Mouse (Mus musculus) common myeloid progenitor, adult 5-6 weeks (primary cell): ENCODE data around the gene Cdyl2. TPM values are rescaled to one million over a fixed set of nuclear protein-coding genes. Genes with fewer than 3 reads are reported as not detected.

ENCODE experiments used
- ATAC-seq: replicated peaks from 2 replicates; pipeline ENCODE4 v1.8.0; 2016; ENCODE audit warnings: low read depth, mild to moderate bottlenecking, moderate TSS enrichment, inconsistent platforms; ENCODE audit not compliant: poor library complexity, severe bottlenecking
- total RNA-seq: library from RNA; stranded (forward); fragments of 200-1000, 187-1606 nt; gene quantifications from 2 replicates; pipeline ENCODE4 v1.2.3, GENCODE M21; 2017

Cdyl2 gene
- total RNA-seq, 1 experiment from 2014 or later: 6.9 TPM

GRCm38 (mm10) chr8:116627854-116628479 lies 104.8 kb downstream of the Cdyl2 start:
- peak; percentile 91 for ATAC-seq

GRCm38 (mm10) chr8:116623591-116623990 lies 109.2 kb downstream of the Cdyl2 start:
- ATAC-seq: no peak

GRCm38 (mm10) chr8:116622326-116622725 lies 110.5 kb downstream of the Cdyl2 start:
- ATAC-seq: no peak; the same call in 1 of the 2 replicates

- no peak for ATAC-seq
Observed at GRCm38 (mm10) chr8:116621158-116621961, 111.4 kb downstream of the Cdyl2 start.

GRCm38 (mm10) chr8:116619686-116620320 lies 113.0 kb downstream of the Cdyl2 start:
- ATAC-seq: peak; percentile 29; the same call in 1 of the 2 replicates

- no peak for ATAC-seq
Observed at GRCm38 (mm10) chr8:116619221-116619620, 113.6 kb downstream of the Cdyl2 start.

- ATAC-seq: no peak
Observed at GRCm38 (mm10) chr8:116618797-116619196, 114.0 kb downstream of the Cdyl2 start.

GRCm38 (mm10) chr8:116617891-116618290 lies 114.9 kb downstream of the Cdyl2 start:
- no peak for ATAC-seq

GRCm38 (mm10) chr8:116616369-116616768 lies 116.4 kb downstream of the Cdyl2 start:
- ATAC-seq: no peak

- no peak for ATAC-seq
Observed at GRCm38 (mm10) chr8:116614901-116615300, 117.9 kb downstream of the Cdyl2 start.

- ATAC-seq: no peak
Observed at GRCm38 (mm10) chr8:116606171-116606570, 126.6 kb downstream of the Cdyl2 start.

GRCm38 (mm10) chr8:116602806-116603205 lies 130.0 kb downstream of the Cdyl2 start:
- no peak for ATAC-seq

GRCm38 (mm10) chr8:116599728-116600127 lies 133.1 kb downstream of the Cdyl2 start:
- peak; percentile 95 for ATAC-seq

GRCm38 (mm10) chr8:116591226-116591625 lies 141.6 kb downstream of the Cdyl2 start:
- ATAC-seq: no peak

- no peak for ATAC-seq
Observed at GRCm38 (mm10) chr8:116590546-116590945, 142.2 kb downstream of the Cdyl2 start.

- ATAC-seq: no peak
Observed at GRCm38 (mm10) chr8:116590106-116590505, 142.7 kb downstream of the Cdyl2 start.

GRCm38 (mm10) chr8:116587616-116588468 lies 144.9 kb downstream of the Cdyl2 start:
- peak; percentile 81 for ATAC-seq

GRCm38 (mm10) chr8:116581318-116582019 lies 151.3 kb downstream of the Cdyl2 start:
- peak; percentile 77 for ATAC-seq

GRCm38 (mm10) chr8:116576732-116577131 lies 156.1 kb downstream of the Cdyl2 start:
- ATAC-seq: no peak
